Mouse (Mus musculus) embryonic stem cell, embryonic (primary cell): ENCODE data around the gene Olfr689.
"Not testable (repeated sequence)": the region's sequence is repeated elsewhere in the genome, so short reads cannot be mapped to it uniquely, and the experiment has no call there.

Experiments used
- CTCF ChIA-PET, 4 experiments: fragments of 300-600 bp in 2 of 4; fragments of 350-600 bp in 2 of 4; sonication (Branson Sonifier 250); formaldehyde crosslinking; loops; one replicate each; lab custom pipeline; 2022; ENCODE audit warnings: inconsistent platforms in 2 of 4; lab: Charles Lee
- POLR2A ChIA-PET, 4 experiments: fragments of 300-600 bp in 2 of 4; fragments of 350-600 bp in 2 of 4; sonication (Branson Sonifier 250); formaldehyde crosslinking; loops; one replicate each; lab custom pipeline; 2022; ENCODE audit warnings: antibody characterized with exemption in 4 of 4, inconsistent platforms in 1 of 4; lab: Charles Lee

Olfr689 gene

GRCm38 (mm10) chr7:105310865-105311264 is at the start of gene Olfr689:
Olfr689 (plus strand) TSS chr7:105311165.
- POLR2A ChIA-PET: no interaction called here
- CTCF ChIA-PET: no interaction called here

GRCm38 (mm10) chr7:105272426-105272825 is 38.5 kb upstream of the Olfr689 start:
- ChIA-PET CTCF (no interaction called here), POLR2A (no interaction called here)

GRCm38 (mm10) chr7:105287795-105288194 is 23.2 kb upstream of the Olfr689 start, which contains the start of gene Olfr688:
Olfr688 (plus strand) TSS chr7:105288095.
- ChIA-PET POLR2A (no interaction called here), CTCF (no interaction called here)

GRCm38 (mm10) chr7:105290051-105290450 is 20.9 kb upstream of the Olfr689 start:
- POLR2A ChIA-PET: no interaction called here

GRCm38 (mm10) chr7:105325302-105325701 is 14.3 kb downstream of the Olfr689 start:
- ChIA-PET POLR2A (no interaction called here), CTCF (interaction anchor here in 1 of 4 experiments (0.6 kb wide), 2 partner anchors 99 to 1271 kb away, joined by 3 read pairs; no protein-coding TSS in a partner anchor)

More at GRCm38 (mm10) chr7:105290051-105290450, 20.9 kb upstream of the Olfr689 start:
- CTCF ChIA-PET: no interaction called here

GRCm38 (mm10) chr7:105334004-105334403 is 23.0 kb downstream of the Olfr689 start, which contains the start of gene Olfr690:
Olfr690 (minus strand) TSS chr7:105334104.
- POLR2A ChIA-PET: no interaction called here
- CTCF ChIA-PET: no interaction called here

GRCm38 (mm10) chr7:105342170-105342569 is 31.2 kb downstream of the Olfr689 start, which contains the start of gene Olfr691:
Olfr691 (minus strand) TSS chr7:105342270.
- POLR2A ChIA-PET: no interaction called here
- CTCF ChIA-PET: no interaction called here

GRCm38 (mm10) chr7:105342752-105343151 is 31.8 kb downstream of the Olfr689 start:
- ChIA-PET CTCF (no interaction called here), POLR2A (no interaction called here)

GRCm38 (mm10) chr7:105356064-105356463 is 45.1 kb downstream of the Olfr689 start:
- CTCF ChIA-PET: not testable (repeated sequence)

GRCm38 (mm10) chr7:105356487-105356886 is 45.5 kb downstream of the Olfr689 start:
- POLR2A ChIA-PET, CTCF ChIA-PET: not testable (repeated sequence)

More at GRCm38 (mm10) chr7:105356064-105356463, 45.1 kb downstream of the Olfr689 start:
- POLR2A ChIA-PET: not testable (repeated sequence)

GRCm38 (mm10) chr7:105361713-105362112 is 50.7 kb downstream of the Olfr689 start:
- ChIA-PET CTCF (no interaction called here), POLR2A (interaction anchor here in 1 of 4 experiments (0.5 kb wide), 1 partner anchor 189 kb away, joined by 3 read pairs; no protein-coding TSS in a partner anchor)

GRCm38 (mm10) chr7:105367268-105367667 is 56.3 kb downstream of the Olfr689 start:
- ChIA-PET CTCF (no interaction called here), POLR2A (no interaction called here)

GRCm38 (mm10) chr7:105367930-105368329 is 57.0 kb downstream of the Olfr689 start, which contains the start of gene Olfr692:
Olfr692 (plus strand) TSS chr7:105368230.
- CTCF ChIA-PET: no interaction called here
- POLR2A ChIA-PET: interaction anchor here in 1 of 4 experiments (0.6 to 1.5 kb wide), 2 partner anchors 23 to 32 kb away, joined by 3 read pairs; partner anchors contain the start of gene Fam160a2

- POLR2A ChIA-PET: interaction anchor here in 1 of 4 experiments (0.6 to 1.5 kb wide), 2 partner anchors 22 to 31 kb away, joined by 3 read pairs; partner anchors contain the start of gene Fam160a2
- CTCF ChIA-PET: no interaction called here
Measured at GRCm38 (mm10) chr7:105368521-105368920, 57.6 kb downstream of the Olfr689 start.
